Mouse (Mus musculus): ENCODE measurements at regions not wholly inside any gene's neighbourhood (a gene's known extent, or its start where the extent isn't known, plus 50 kb on each side); places are given as distances from the start of the nearest gene placed in this dataset.

DNA sequence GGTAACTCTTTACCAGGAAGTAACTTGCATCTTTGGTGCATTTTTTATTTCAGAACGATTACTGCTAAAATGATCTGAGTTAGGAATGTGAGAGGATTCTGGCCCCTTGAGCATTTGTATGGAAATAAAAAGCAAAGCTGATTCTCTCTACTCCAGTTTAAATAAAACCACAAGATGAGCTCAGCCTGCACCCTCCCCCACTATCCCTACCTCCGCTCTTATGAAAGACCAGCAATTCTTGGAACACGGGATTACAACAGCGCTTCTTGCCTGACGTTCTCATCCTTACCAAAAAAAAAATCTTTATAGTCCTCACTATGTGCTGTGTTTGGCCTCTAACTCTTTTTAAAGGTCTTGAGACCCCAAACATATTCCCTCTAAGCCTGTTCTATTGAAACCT, 154.2 kb upstream of the Pdzrn3 start:
- H3K9me3 ChIP-seq (ENCODE audit: control insufficient read depth, insufficient read depth, low read depth, low read length), result no peaks in the 10 kb centered on the region
- DNase-seq (ENCODE audit: low read depth, low spot score), result no peak
- no peak overlapping the region for H3K27ac ChIP-seq (ENCODE audit: insufficient read depth, low read depth, low read length, poor library complexity, severe bottlenecking)
- no peak overlapping the region for H3K9ac ChIP-seq (ENCODE audit: insufficient read depth, low read depth, low read length, poor library complexity, severe bottlenecking)
- TF ChIP-seq ZNF384 (IDR thresholded peaks at IDR 0.05; ENCODE audit: low read depth, low read length) (no peak), CHD2 (IDR thresholded peaks at IDR 0.05; ENCODE audit: low read depth, low read length) (no peak), ZC3H11A (IDR thresholded peaks at IDR 0.05; ENCODE audit: borderline replicate concordance, low read depth, low read length) (no peak), MAFK (IDR thresholded peaks at IDR 0.05; ENCODE audit: insufficient read depth, low read depth, low read length) (no peak), HCFC1 (IDR thresholded peaks at IDR 0.05; ENCODE audit: borderline replicate concordance, insufficient read depth, low read length) (no peak)
- H3K4me1 ChIP-seq (ENCODE audit: control insufficient read depth in 2 of 2, insufficient read depth in 2 of 2, low read length in 2 of 2, poor library complexity in 1 of 2), result no peaks in the 10 kb centered on the region
- H3K4me3 ChIP-seq (ENCODE audit: insufficient read depth in 1 of 2, low read depth in 1 of 2, low read length in 2 of 2, poor library complexity in 1 of 2, severe bottlenecking in 1 of 2), result no peak overlapping the region
- in situ Hi-C loops (cut with MboI; ENCODE audit: low sequenced_read_pairs in 2 of 2, unreplicated experiment in 2 of 2), result loop anchor here in 1 of 2 experiments (10.0 kb wide), 2 partner anchors 257 to 647 kb away; no protein-coding TSS in a partner anchor
- no peaks in the 10 kb centered on the region for H3K36me3 ChIP-seq (ENCODE audit: control insufficient read depth, insufficient read depth, low read length, poor library complexity, severe bottlenecking)

DNA sequence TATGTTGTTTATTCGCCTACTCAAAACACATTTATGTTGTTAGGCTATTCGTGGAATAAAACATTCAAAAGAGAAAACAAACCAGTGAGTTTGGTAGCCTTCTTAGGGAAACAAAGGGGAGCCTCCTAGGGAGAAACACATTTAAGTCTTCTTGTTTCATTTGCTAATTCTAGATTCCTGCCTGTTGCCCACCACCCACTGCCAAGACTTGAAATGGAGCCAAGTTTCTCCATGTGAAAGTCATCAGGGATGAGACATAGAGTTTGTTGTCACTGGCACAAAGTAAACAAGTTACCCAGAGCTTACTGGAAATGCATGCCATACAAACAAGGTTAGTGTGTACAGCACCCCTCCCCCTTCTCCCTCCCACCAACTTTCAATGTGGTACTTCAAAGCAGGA, 147.4 kb upstream of the Pdzrn3 start:
- no peak overlapping the region for H3K4me3 ChIP-seq (ENCODE audit: insufficient read depth in 1 of 2, low read depth in 1 of 2, low read length in 2 of 2, poor library complexity in 1 of 2, severe bottlenecking in 1 of 2)
- in situ Hi-C loops (cut with MboI; ENCODE audit: low sequenced_read_pairs in 2 of 2, unreplicated experiment in 2 of 2), result no loop called here
- no peak overlapping the region for H3K9ac ChIP-seq (ENCODE audit: insufficient read depth, low read depth, low read length, poor library complexity, severe bottlenecking)
- no peaks in the 10 kb centered on the region for H3K36me3 ChIP-seq (ENCODE audit: control insufficient read depth, insufficient read depth, low read length, poor library complexity, severe bottlenecking)
- no peak overlapping the region for H3K27ac ChIP-seq (ENCODE audit: insufficient read depth, low read depth, low read length, poor library complexity, severe bottlenecking)
- 0 out of 4 replicates have a peak, but pooled peaks cover 0 to 4% of the 10 kb centered on the region in 2 experiments for H3K4me1 ChIP-seq (ENCODE audit: control insufficient read depth in 2 of 2, insufficient read depth in 2 of 2, low read length in 2 of 2, poor library complexity in 1 of 2)
- peak; percentile 17 for DNase-seq (ENCODE audit: low read depth, low spot score)
- TF ChIP-seq MAFK (IDR thresholded peaks at IDR 0.05; ENCODE audit: insufficient read depth, low read depth, low read length) (no peak), ZNF384 (IDR thresholded peaks at IDR 0.05; ENCODE audit: low read depth, low read length) (no peak), HCFC1 (IDR thresholded peaks at IDR 0.05; ENCODE audit: borderline replicate concordance, insufficient read depth, low read length) (no peak), CHD2 (IDR thresholded peaks at IDR 0.05; ENCODE audit: low read depth, low read length) (no peak), ZC3H11A (IDR thresholded peaks at IDR 0.05; ENCODE audit: borderline replicate concordance, low read depth, low read length) (no peak)
- H3K9me3 ChIP-seq (ENCODE audit: control insufficient read depth, insufficient read depth, low read depth, low read length), result no peaks in the 10 kb centered on the region

DNA sequence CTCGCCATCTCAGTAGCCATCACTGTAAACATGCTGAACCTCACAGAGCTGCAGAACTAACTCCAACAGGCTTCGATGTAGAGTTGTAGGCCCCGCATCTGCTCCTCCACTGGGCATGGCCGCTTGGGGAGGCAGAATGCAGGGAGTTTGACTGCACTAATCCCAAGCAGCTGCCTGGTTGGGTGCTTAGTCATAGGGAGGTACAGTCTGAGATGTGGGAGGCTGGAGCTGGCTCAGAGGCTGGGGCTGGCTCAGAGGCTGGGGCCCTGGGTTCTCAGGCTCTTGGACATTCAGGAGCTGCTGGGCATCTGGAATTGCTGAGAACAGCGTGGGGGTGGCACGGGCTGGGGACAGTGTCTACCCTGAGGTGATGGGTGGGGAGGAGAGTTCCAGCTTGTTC, 143.6 kb upstream of the Pdzrn3 start:
- in situ Hi-C loops (cut with MboI; ENCODE audit: low sequenced_read_pairs in 2 of 2, unreplicated experiment in 2 of 2), result no loop called here
- no peak overlapping the region for H3K9ac ChIP-seq (ENCODE audit: insufficient read depth, low read depth, low read length, poor library complexity, severe bottlenecking)
- no peak for TF ChIP-seq HCFC1 (IDR thresholded peaks at IDR 0.05; ENCODE audit: borderline replicate concordance, insufficient read depth, low read length)
- TF ChIP-seq ZC3H11A (IDR thresholded peaks at IDR 0.05; ENCODE audit: borderline replicate concordance, low read depth, low read length), result no peak
- TF ChIP-seq MAFK (IDR thresholded peaks at IDR 0.05; ENCODE audit: insufficient read depth, low read depth, low read length), result no peak
- TF ChIP-seq CHD2 (IDR thresholded peaks at IDR 0.05; ENCODE audit: low read depth, low read length), result no peak
- no peak for TF ChIP-seq ZNF384 (IDR thresholded peaks at IDR 0.05; ENCODE audit: low read depth, low read length)
- H3K4me1 ChIP-seq (ENCODE audit: control insufficient read depth in 2 of 2, insufficient read depth in 2 of 2, low read length in 2 of 2, poor library complexity in 1 of 2), result 0 out of 4 replicates have a peak, but pooled peaks cover 0 to 4% of the 10 kb centered on the region in 2 experiments
- H3K4me3 ChIP-seq (ENCODE audit: insufficient read depth in 1 of 2, low read depth in 1 of 2, low read length in 2 of 2, poor library complexity in 1 of 2, severe bottlenecking in 1 of 2), result no peak overlapping the region
- no peak for DNase-seq (ENCODE audit: low read depth, low spot score)
- no peak overlapping the region for H3K27ac ChIP-seq (ENCODE audit: insufficient read depth, low read depth, low read length, poor library complexity, severe bottlenecking)
- H3K9me3 ChIP-seq (ENCODE audit: control insufficient read depth, insufficient read depth, low read depth, low read length), result no peaks in the 10 kb centered on the region
- no peaks in the 10 kb centered on the region for H3K36me3 ChIP-seq (ENCODE audit: control insufficient read depth, insufficient read depth, low read length, poor library complexity, severe bottlenecking)

DNA sequence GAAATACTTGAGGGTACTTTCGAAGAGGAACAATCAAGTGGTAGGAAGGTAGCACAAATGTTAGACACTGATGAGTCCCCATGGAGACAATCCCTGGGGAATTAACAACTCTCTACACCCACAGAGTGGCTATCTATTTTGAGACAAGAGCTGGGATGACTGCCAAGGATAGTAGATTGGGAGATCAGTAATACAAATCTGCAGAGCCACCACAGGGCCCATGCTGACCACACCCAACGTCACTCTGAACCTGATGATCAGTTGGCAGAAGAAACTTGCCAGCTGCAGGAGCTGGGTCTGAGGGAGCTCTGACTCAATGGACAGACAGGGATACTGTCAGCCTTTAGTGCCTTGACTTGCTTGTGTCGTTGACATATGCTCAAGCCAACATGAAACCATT, 143.1 kb upstream of the Pdzrn3 start:
- Histone ChIP-seq H3K36me3 (ENCODE audit: control insufficient read depth, insufficient read depth, low read length, poor library complexity, severe bottlenecking) (no peaks in the 10 kb centered on the region), H3K9me3 (ENCODE audit: control insufficient read depth, insufficient read depth, low read depth, low read length) (no peaks in the 10 kb centered on the region), H3K9ac (ENCODE audit: insufficient read depth, low read depth, low read length, poor library complexity, severe bottlenecking) (no peak overlapping the region)

More for the DNA sequence above, 143.1 kb upstream of the Pdzrn3 start:
- H3K4me3 ChIP-seq (ENCODE audit: insufficient read depth in 1 of 2, low read depth in 1 of 2, low read length in 2 of 2, poor library complexity in 1 of 2, severe bottlenecking in 1 of 2), result no peak overlapping the region
- H3K4me1 ChIP-seq (ENCODE audit: control insufficient read depth in 2 of 2, insufficient read depth in 2 of 2, low read length in 2 of 2, poor library complexity in 1 of 2), result 0 out of 4 replicates have a peak, but pooled peaks cover 0 to 4% of the 10 kb centered on the region in 2 experiments
- TF ChIP-seq MAFK (IDR thresholded peaks at IDR 0.05; ENCODE audit: insufficient read depth, low read depth, low read length) (no peak), CHD2 (IDR thresholded peaks at IDR 0.05; ENCODE audit: low read depth, low read length) (no peak), ZNF384 (IDR thresholded peaks at IDR 0.05; ENCODE audit: low read depth, low read length) (no peak), HCFC1 (IDR thresholded peaks at IDR 0.05; ENCODE audit: borderline replicate concordance, insufficient read depth, low read length) (no peak), ZC3H11A (IDR thresholded peaks at IDR 0.05; ENCODE audit: borderline replicate concordance, low read depth, low read length) (no peak)
- DNase-seq (ENCODE audit: low read depth, low spot score), result no peak
- no peak overlapping the region for H3K27ac ChIP-seq (ENCODE audit: insufficient read depth, low read depth, low read length, poor library complexity, severe bottlenecking)
- in situ Hi-C loops (cut with MboI; ENCODE audit: low sequenced_read_pairs in 2 of 2, unreplicated experiment in 2 of 2), result no loop called here

Data from ES-E14 (cell line).